Mouse (Mus musculus) thymus, postnatal 0 days (tissue): ENCODE data around the gene Fbf1. TPM values are rescaled to one million over a fixed set of nuclear protein-coding genes. Genes with fewer than 3 reads are reported as not detected.

Source experiments
- polyA plus RNA-seq: library from polyadenylated mRNA; unstranded; fragments of >200 nt; fragmentation: Nextera tagmentation; extraction: Ambion mirVana; gene quantifications from 2 replicates; pipeline ENCODE4 v1.2.1, GENCODE M21; 2015

Fbf1 gene
- polyA plus RNA-seq, 1 experiment from 2014 or later: 12.0 TPM

Other genes starting within 250 kb of the Fbf1 start
- 47.2 and 48.8 TPM in 2 replicates for gene Sap30bp, start 234.9 kb downstream of the Fbf1 start, polyA plus RNA-seq
- 16.8 and 18.9 TPM in 2 replicates for gene Recql5, start 234.7 kb downstream of the Fbf1 start, polyA plus RNA-seq
- gene Itgb4, start 193.5 kb downstream of the Fbf1 start, polyA plus RNA-seq: 7.8 TPM in 2 replicates
- gene Galk1, start 155.4 kb downstream of the Fbf1 start, polyA plus RNA-seq: 182 and 188 TPM in 2 replicates
- 2,823 and 2,911 TPM in 2 replicates for gene H3f3b, start 140.2 kb downstream of the Fbf1 start, polyA plus RNA-seq
- gene Unk, start 137.8 kb downstream of the Fbf1 start, polyA plus RNA-seq: 20.5 and 22.9 TPM in 2 replicates
- gene Unc13d, start 90.2 kb downstream of the Fbf1 start, polyA plus RNA-seq: 32.4 and 34.7 TPM in 2 replicates
- gene Wbp2, start 81.2 kb downstream of the Fbf1 start, polyA plus RNA-seq: 75.1 and 97.4 TPM in 2 replicates
- gene Trim47, start 41.0 kb downstream of the Fbf1 start, polyA plus RNA-seq: 10.8 and 10.9 TPM in 2 replicates
- 2.6 and 3.1 TPM in 2 replicates for gene Trim65, start 37.0 kb downstream of the Fbf1 start, polyA plus RNA-seq
- gene Mrpl38, start 29.3 kb downstream of the Fbf1 start, polyA plus RNA-seq: 65.0 and 68.8 TPM in 2 replicates
- 127 and 134 TPM in 2 replicates for gene Ten1, start 30.7 kb upstream of the Fbf1 start, polyA plus RNA-seq
- gene Acox1, start 30.9 kb upstream of the Fbf1 start, polyA plus RNA-seq: 20.0 and 20.7 TPM in 2 replicates
- gene Evpl, start 69.9 kb upstream of the Fbf1 start, polyA plus RNA-seq: 1.5 and 2.0 TPM in 2 replicates
- gene Srp68, start 106.1 kb upstream of the Fbf1 start, polyA plus RNA-seq: 86.4 and 89.0 TPM in 2 replicates
- gene Galr2, start 112.8 kb upstream of the Fbf1 start, polyA plus RNA-seq: 0.49 and 0.59 TPM in 2 replicates
- 73.0 and 74.5 TPM in 2 replicates for gene Exoc7, start 139.1 kb upstream of the Fbf1 start, polyA plus RNA-seq
- 1.3 and 1.5 TPM in 2 replicates for gene Foxj1, start 167.2 kb upstream of the Fbf1 start, polyA plus RNA-seq
- gene Rnf157, start 244.9 kb upstream of the Fbf1 start, polyA plus RNA-seq: 52.3 and 56.7 TPM in 2 replicates